Mouse (Mus musculus) 3T3-L1 (cell line): ENCODE measurements around the gene Olfr1056.
"Not testable (repeated sequence)": the region's sequence is repeated elsewhere in the genome, so short reads cannot be mapped to it uniquely, and the experiment has no call there.

Experiments
- DNase-seq: peaks from one replicate; pipeline ENCODE4 v3.0.0-alpha.2; 2015; ENCODE audit warnings: low read depth, low spot score

The Olfr1056 gene

GRCm38 (mm10) chr2:86362369-86362768 is at the start of gene Olfr1056:
TSS of gene Olfr1056 (minus strand) at chr2:86362469.
- DNase-seq, result no peak

GRCm38 (mm10) chr2:86395114-86395513 is 32.8 kb upstream of the Olfr1056 start:
- DNase-seq, result no peak

- not testable (repeated sequence) for DNase-seq
These were observed 26.2 kb upstream of the Olfr1056 start, which contains the start of gene Olfr1058 for GRCm38 (mm10) chr2:86388461-86388860. TSS of gene Olfr1058 (minus strand) at chr2:86388561.

- no peak for DNase-seq
These were observed 16.0 kb upstream of the Olfr1056 start, which contains the start of gene Olfr1057 for GRCm38 (mm10) chr2:86378293-86378692. TSS of gene Olfr1057 (minus strand) at chr2:86378393.

- DNase-seq, result not testable (repeated sequence)
These were observed 4.1 kb upstream of the Olfr1056 start for GRCm38 (mm10) chr2:86366342-86366741.

GRCm38 (mm10) chr2:86351751-86352150 is 10.5 kb downstream of the Olfr1056 start:
- DNase-seq, result not testable (repeated sequence)

- no peak for DNase-seq
These were observed 12.1 kb downstream of the Olfr1056 start, which contains the start of gene Olfr1055 for GRCm38 (mm10) chr2:86350184-86350583. TSS of gene Olfr1055 (minus strand) at chr2:86350284.

- no peak for DNase-seq
These were observed 26.9 kb downstream of the Olfr1056 start, which contains the start of gene Olfr1054 for GRCm38 (mm10) chr2:86335333-86335732. TSS of gene Olfr1054 (minus strand) at chr2:86335433.

GRCm38 (mm10) chr2:86315184-86315583 is 47.1 kb downstream of the Olfr1056 start, which contains the start of gene Olfr1053:
TSS of gene Olfr1053 (minus strand) at chr2:86315284.
- no peak for DNase-seq
